In genomic region chr7:80011470-80011869, GRCm38 (mm10) we compare ENCODE assay signal across 8 mouse cellular contexts. TPM values are rescaled to one million over a fixed set of nuclear protein-coding genes. Genes with fewer than 3 reads are reported as not detected.
DNase-seq lines count a peak whose midpoint lies in the region; ATAC-seq and TF ChIP-seq lines count a peak whose summit lies in the region.

No protein-coding gene starts in this region.

- H3K9ac ChIP-seq in forebrain, postnatal 0 days, result no peak overlapping the region
- no peak overlapping the region for H3K9ac ChIP-seq in forebrain, embryonic 15.5 days (replicated peaks)
- no peak overlapping the region for H3K9ac ChIP-seq in midbrain, embryonic 14.5 days (replicated peaks; ENCODE audit: low read length)
- H3K9ac ChIP-seq in midbrain, embryonic 13.5 days (replicated peaks), result no peak overlapping the region

- H3K4me3 ChIP-seq in forebrain, postnatal 0 days (ENCODE audit: low read depth, low read length), result no peak overlapping the region
- H3K4me3 ChIP-seq in forebrain, embryonic 15.5 days, result no peak overlapping the region
- H3K4me3 ChIP-seq in midbrain, embryonic 14.5 days (replicated peaks; ENCODE audit: low read depth, low read length), result no peak overlapping the region
- no peak overlapping the region for H3K4me3 ChIP-seq in midbrain, embryonic 13.5 days (replicated peaks)

- no peaks in the 10 kb centered on the region for H3K9me3 ChIP-seq in forebrain, postnatal 0 days (ENCODE audit: low read length)
- H3K9me3 ChIP-seq in forebrain, embryonic 15.5 days, result no peaks in the 10 kb centered on the region
- no peaks in the 10 kb centered on the region for H3K9me3 ChIP-seq in midbrain, embryonic 14.5 days (ENCODE audit: control insufficient read depth, low read length)
- H3K9me3 ChIP-seq in midbrain, embryonic 13.5 days, result no peaks in the 10 kb centered on the region

- no peak overlapping the region for H3K4me2 ChIP-seq in forebrain, postnatal 0 days (ENCODE audit: low read depth)
- H3K4me2 ChIP-seq in forebrain, embryonic 15.5 days (replicated peaks), result no peak overlapping the region
- H3K4me2 ChIP-seq in midbrain, embryonic 14.5 days (ENCODE audit: low read length), result no peak overlapping the region
- no peak overlapping the region for H3K4me2 ChIP-seq in midbrain, embryonic 13.5 days (replicated peaks)

- H3K27me3 ChIP-seq in forebrain, postnatal 0 days (ENCODE audit: insufficient read depth, low read length), result no peaks in the 10 kb centered on the region
- H3K27me3 ChIP-seq in forebrain, embryonic 15.5 days, result no peaks in the 10 kb centered on the region
- no peaks in the 10 kb centered on the region for H3K27me3 ChIP-seq in midbrain, embryonic 14.5 days (ENCODE audit: control insufficient read depth, insufficient read depth, low read length)
- no peaks in the 10 kb centered on the region for H3K27me3 ChIP-seq in midbrain, embryonic 13.5 days

- no peak overlapping the region for H3K27ac ChIP-seq in forebrain, postnatal 0 days (ENCODE audit: low read depth, low read length)
- no peak overlapping the region for H3K27ac ChIP-seq in forebrain, embryonic 15.5 days (replicated peaks)
- no peak overlapping the region for H3K27ac ChIP-seq in midbrain, embryonic 14.5 days (replicated peaks; ENCODE audit: low read depth, low read length)
- H3K27ac ChIP-seq in midbrain, embryonic 13.5 days, result no peak overlapping the region

- no peaks in the 10 kb centered on the region for H3K4me1 ChIP-seq in forebrain, postnatal 0 days (ENCODE audit: insufficient read depth)
- H3K4me1 ChIP-seq in forebrain, embryonic 15.5 days, result no peaks in the 10 kb centered on the region
- no peaks in the 10 kb centered on the region for H3K4me1 ChIP-seq in midbrain, embryonic 14.5 days (ENCODE audit: control insufficient read depth, insufficient read depth, low read length)
- H3K4me1 ChIP-seq in midbrain, embryonic 13.5 days (replicated peaks), result no peaks in the 10 kb centered on the region

- H3K36me3 ChIP-seq in forebrain, postnatal 0 days (ENCODE audit: insufficient read depth), result no peaks in the 10 kb centered on the region
- no peaks in the 10 kb centered on the region for H3K36me3 ChIP-seq in forebrain, embryonic 15.5 days
- no peaks in the 10 kb centered on the region for H3K36me3 ChIP-seq in midbrain, embryonic 14.5 days (ENCODE audit: control insufficient read depth, insufficient read depth, low read length)
- H3K36me3 ChIP-seq in midbrain, embryonic 13.5 days, result no peaks in the 10 kb centered on the region

- DNase-seq in forebrain, postnatal 0 days, result no peak
- DNase-seq in midbrain, embryonic 14.5 days, result peak; percentile 35
- DNase-seq in mesoderm, embryonic 11.5 days (ENCODE audit: low read depth, low spot score), result peak; percentile 58
- DNase-seq in frontal cortex, postnatal 10 days (ENCODE audit: low spot score in 2 of 2), result no peak
- DNase-seq in ovary, adult 18-20 months (ENCODE audit: low spot score), result no peak

- peak; percentile 51 for TF ChIP-seq CTCF in forebrain, postnatal 0 days (IDR thresholded peaks at IDR 0.05; ENCODE audit: low read depth)

- ATAC-seq in forebrain, postnatal 0 days, result no peak
- ATAC-seq in forebrain, embryonic 15.5 days (replicated peaks), result no peak
- no peak for ATAC-seq in midbrain, embryonic 14.5 days (ENCODE audit: low FRiP score, low TSS enrichment)
- no peak for ATAC-seq in midbrain, embryonic 13.5 days
- ATAC-seq in common myeloid progenitor, adult 5-6 weeks (replicated peaks; ENCODE audit: low read depth, poor library complexity, severe bottlenecking), result peak; percentile 78

- WGBS in forebrain, postnatal 0 days, result 54% methylated on average over 2 of the region's 2 CpGs
- WGBS in forebrain, embryonic 15.5 days, result 62% methylated on average over 2 of the region's 2 CpGs
- 53% methylated on average over 2 of the region's 2 CpGs for WGBS in midbrain, embryonic 14.5 days
- 71% methylated on average over 2 of the region's 2 CpGs for WGBS in midbrain, embryonic 13.5 days

RNA-seq across cellular contexts. Expression of gene Zfp710, which starts 13.1 kb away (rescaled TPM):
- total RNA-seq in forebrain, postnatal 0 days (2014; rRNA removed), result 22.5 and 30.6 TPM in 2 replicates
- 9.6 and 12.3 TPM in 2 replicates for polyA plus RNA-seq in forebrain, postnatal 0 days (2015; fragmentation: Nextera tagmentation; extraction: Ambion mirVana)
- 21.1 and 22.1 TPM in 2 replicates for polyA plus RNA-seq in forebrain, embryonic 15.5 days (2015; fragmentation: Nextera tagmentation; extraction: Ambion mirVana)
- polyA plus RNA-seq in midbrain, embryonic 14.5 days (2014; fragmentation: Nextera tagmentation; extraction: Ambion mirVana), result 17.0 and 17.7 TPM in 2 replicates
- 21.3 and 25.1 TPM in 2 replicates for polyA plus RNA-seq in midbrain, embryonic 13.5 days (2015; fragmentation: Nextera tagmentation; extraction: Ambion mirVana)
- 17.8 and 20.4 TPM in 2 replicates for total RNA-seq in common myeloid progenitor, adult 5-6 weeks (2017)

Comparison
In these comparisons a context has a peak if more than half of its experiments do, and no peak if none do; other contexts are left out.
1. DNase-seq: peak in midbrain, embryonic 14.5 days (single experiment) and mesoderm, embryonic 11.5 days (single experiment); none in forebrain, postnatal 0 days (single experiment), frontal cortex, postnatal 10 days (0 of 2) and ovary, adult 18-20 months (single experiment).